Mouse (Mus musculus) stomach, embryonic 14.5 days (tissue): ENCODE data around the gene Fgf22. TPM values are rescaled to one million over a fixed set of nuclear protein-coding genes. Genes with fewer than 3 reads are reported as not detected.

Source experiments
- ATAC-seq: fragments of 200-750 bp; cut with Nextera tagmentation; 2 replicates; pipeline ENCODE4 v1.8.0; 2017; ENCODE audit warnings: low read depth, moderate TSS enrichment; ENCODE audit not compliant: insufficient number of reproducible peaks, insufficient read depth, low FRiP score
- H3K27ac ChIP-seq: fragments of 300-500 bp; sonication (generic); 2 replicates; pipeline ENCODE4 v1.5.1; 2014; ENCODE audit warnings: mild to moderate bottlenecking, low read length, moderate library complexity, mixed read lengths
- H3K27me3 ChIP-seq: fragments of 300-500 bp; sonication (generic); 2 replicates; pipeline ENCODE4 v1.6.1; 2014; ENCODE audit warnings: low read length, control low read depth, mixed read lengths; ENCODE audit not compliant: control insufficient read depth, insufficient read depth
- H3K36me3 ChIP-seq: fragments of 300-500 bp; sonication (generic); 2 replicates; pipeline ENCODE4 v1.6.1; 2014; ENCODE audit warnings: mild to moderate bottlenecking, control low read depth, low read length, moderate library complexity, mixed read lengths; ENCODE audit not compliant: control insufficient read depth, insufficient read depth
- H3K4me1 ChIP-seq: fragments of 300-500 bp; sonication (generic); 2 replicates; pipeline ENCODE4 v1.6.1; 2014; ENCODE audit warnings: low read length, control low read depth, mixed read lengths; ENCODE audit not compliant: control insufficient read depth, insufficient read depth
- H3K4me2 ChIP-seq: fragments of 300-500 bp; sonication (generic); replicated peaks from 2 replicates; pipeline ENCODE4 v1.6.1; 2014; ENCODE audit warnings: low read depth, low read length, control low read depth
- H3K4me3 ChIP-seq: fragments of 300-500 bp; sonication (generic); 2 replicates; pipeline ENCODE4 v1.5.1; 2014; ENCODE audit warnings: low read depth, low read length, control low read depth
- H3K9ac ChIP-seq: fragments of 300-500 bp; sonication (generic); replicated peaks from 2 replicates; pipeline ENCODE4 v1.6.1; 2014; ENCODE audit warnings: low read depth, mild to moderate bottlenecking, control low read depth, low read length, moderate library complexity, mixed read lengths
- H3K9me3 ChIP-seq: fragments of 300-500 bp; sonication (generic); 2 replicates; pipeline ENCODE4 v1.6.1; 2016; ENCODE audit warnings: low read depth, low read length, control low read depth; ENCODE audit not compliant: control insufficient read depth
- WGBS: fragments of 180-500 bp; shearing (Covaris S2); extraction: QIAGEN DNeasy Blood & Tissue Kit; methylation state at CpG from one replicate; pipeline ENCODE4 v1.1.7; 2014; 5-methylcytosine and 5-hydroxymethylcytosine counted together
- polyA plus RNA-seq: library from polyadenylated mRNA; unstranded; fragments of >200 nt; fragmentation: Nextera tagmentation; extraction: Ambion mirVana; gene quantifications from 2 replicates; pipeline ENCODE4 v1.2.1, GENCODE M21; 2014

The Fgf22 gene
- polyA plus RNA-seq, 1 experiment from 2014 or later, result 0.39 TPM

DNA sequence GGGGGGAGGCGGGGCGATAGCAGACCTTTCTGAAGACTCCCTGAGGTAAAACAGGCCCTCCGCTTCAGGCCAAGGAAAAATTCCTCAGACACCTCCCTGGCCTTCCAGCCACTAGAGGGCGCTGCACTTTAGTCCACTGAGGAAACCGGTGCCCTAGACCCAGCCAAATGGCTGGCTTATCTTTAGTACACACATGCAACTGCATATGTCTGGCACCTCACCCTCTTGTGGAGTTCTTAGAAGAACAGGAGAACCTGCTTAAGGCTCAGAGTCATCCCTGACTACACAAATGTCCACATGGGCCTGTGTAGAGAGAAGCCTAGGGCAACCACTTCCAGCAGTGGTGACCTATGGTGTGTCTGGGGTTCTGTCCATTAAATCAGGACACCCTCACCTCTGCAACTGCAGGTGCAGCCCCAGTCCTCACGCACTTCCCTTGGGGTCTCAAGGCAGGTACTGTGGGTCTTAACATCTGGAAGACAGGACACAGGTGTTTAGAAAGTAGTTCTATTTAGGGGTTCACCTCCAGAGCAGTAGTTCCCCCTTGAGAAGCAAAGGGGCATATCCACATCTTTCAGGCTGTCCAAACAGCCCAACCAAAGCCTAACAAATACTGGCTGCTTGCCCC lies 42.3 kb upstream of the Fgf22 start:
- peak; percentile 62 for ATAC-seq
- H3K27me3 ChIP-seq, result peaks cover 24% of the 10 kb centered on the region
- no peak overlapping the region for H3K4me2 ChIP-seq
- H3K9ac ChIP-seq, result no peak overlapping the region
- H3K36me3 ChIP-seq, result peaks cover 36% of the 10 kb centered on the region
- H3K4me1 ChIP-seq, result peaks cover 6% of the 10 kb centered on the region; the same call in 1 of the 2 replicates
- H3K27ac ChIP-seq, result no peak overlapping the region
- no peaks in the 10 kb centered on the region for H3K9me3 ChIP-seq
- H3K4me3 ChIP-seq, result no peak overlapping the region
- WGBS, result 14% methylated on average over 5 of the region's 6 CpGs

DNA sequence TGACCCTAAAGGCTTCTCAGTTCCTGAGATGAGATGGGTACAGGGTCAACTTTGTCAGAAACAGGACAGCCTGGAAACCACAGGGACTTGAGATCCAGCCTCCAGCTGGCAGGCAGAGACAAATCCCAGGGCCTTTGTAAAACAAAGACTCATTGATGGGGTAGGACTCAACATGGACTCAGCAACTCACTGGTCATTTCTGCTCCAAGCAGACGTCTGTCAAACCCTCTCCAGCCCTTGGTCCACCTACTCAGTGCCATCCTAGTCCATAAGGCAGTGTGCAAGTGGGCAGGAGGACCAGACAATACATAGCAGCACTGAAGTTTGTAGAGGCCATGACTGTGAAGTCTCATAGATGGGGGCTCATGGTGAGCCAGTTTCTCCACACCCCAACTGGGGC lies 41.7 kb upstream of the Fgf22 start:
- H3K9me3 ChIP-seq, result no peaks in the 10 kb centered on the region
- H3K27me3 ChIP-seq, result peaks cover 30% of the 10 kb centered on the region
- ATAC-seq, result no peak
- H3K27ac ChIP-seq, result no peak overlapping the region
- H3K36me3 ChIP-seq, result peaks cover 36% of the 10 kb centered on the region
- WGBS, result 37% methylated on average over 1 of the region's 1 CpGs
- peaks cover 6% of the 10 kb centered on the region; the same call in 1 of the 2 replicates for H3K4me1 ChIP-seq
- no peak overlapping the region for H3K9ac ChIP-seq
- no peak overlapping the region for H3K4me2 ChIP-seq
- H3K4me3 ChIP-seq, result no peak overlapping the region

DNA sequence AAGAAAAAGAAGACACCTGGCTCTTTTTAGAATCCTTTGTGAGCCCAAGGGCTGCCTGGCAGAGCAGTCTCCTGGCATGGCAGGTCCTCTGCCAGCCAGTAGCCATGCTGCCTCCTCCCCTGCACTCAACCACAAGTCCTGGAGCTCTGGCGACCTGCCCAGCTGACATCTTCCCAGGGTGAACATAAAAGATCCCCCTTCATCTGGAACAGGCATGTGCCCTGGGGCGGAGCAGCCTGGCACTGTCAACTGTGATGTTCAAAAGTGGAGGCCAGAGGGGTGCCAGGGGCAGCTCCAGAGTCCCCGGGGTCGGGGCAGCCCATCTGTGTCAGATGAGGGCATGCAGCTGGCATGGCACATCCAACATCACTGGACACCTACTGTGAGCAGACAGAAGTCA lies 39.9 kb upstream of the Fgf22 start:
- H3K4me2 ChIP-seq, result no peak overlapping the region
- ATAC-seq, result no peak
- peaks cover 35% of the 10 kb centered on the region for H3K27me3 ChIP-seq
- H3K27ac ChIP-seq, result no peak overlapping the region
- no peaks in the 10 kb centered on the region for H3K9me3 ChIP-seq
- no peak overlapping the region for H3K4me3 ChIP-seq
- peaks cover 20% of the 10 kb centered on the region for H3K36me3 ChIP-seq
- H3K4me1 ChIP-seq, result peaks cover 6% of the 10 kb centered on the region; the same call in 1 of the 2 replicates
- H3K9ac ChIP-seq, result no peak overlapping the region
- WGBS, result 69% methylated on average over 4 of the region's 4 CpGs

DNA sequence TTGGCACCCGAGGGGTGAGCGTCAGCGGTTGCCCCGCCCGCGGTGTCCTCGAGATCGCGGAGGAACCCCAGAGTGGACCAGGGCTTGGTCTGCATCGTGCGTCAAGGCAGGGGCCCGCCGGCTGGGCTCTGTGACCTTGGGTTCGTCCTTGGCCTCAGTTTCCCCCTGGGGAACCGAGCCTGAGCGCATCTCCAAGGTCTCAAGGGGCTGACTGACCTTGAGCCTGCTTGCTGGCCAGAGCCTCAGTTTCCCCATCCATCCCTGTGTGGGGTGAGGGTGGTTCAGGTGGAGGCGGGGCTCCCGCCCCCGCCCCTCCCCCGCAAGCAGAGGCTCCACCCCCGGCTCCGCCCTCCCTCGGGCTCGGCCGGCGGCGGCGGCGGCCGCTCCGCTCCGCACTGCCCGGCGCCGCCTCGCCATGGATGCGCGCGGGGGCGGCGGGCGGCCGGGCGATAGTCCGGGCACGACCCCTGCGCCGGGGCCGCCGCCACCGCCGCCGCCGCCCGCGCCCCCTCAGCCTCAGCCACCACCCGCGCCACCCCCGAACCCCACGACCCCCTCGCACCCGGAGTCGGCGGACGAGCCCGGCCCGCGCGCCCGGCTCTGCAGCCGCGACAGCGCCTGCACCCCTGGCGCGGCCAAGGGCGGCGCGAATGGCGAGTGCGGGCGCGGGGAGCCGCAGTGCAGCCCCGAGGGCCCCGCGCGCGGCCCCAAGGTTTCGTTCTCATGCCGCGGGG lies 38.5 kb upstream of the Fgf22 start, which contains the start of gene Hcn2:
Gene Hcn2, plus strand, starts transcription at position 381 of the 734 bp plus-strand sequence.
- no peaks in the 10 kb centered on the region for H3K9me3 ChIP-seq
- H3K4me3 ChIP-seq, result peak within 1 kb of the TSS; percentile 47
- H3K4me1 ChIP-seq, result peaks cover 6% of the 10 kb centered on the region; the same call in 1 of the 2 replicates
- H3K36me3 ChIP-seq, result peaks cover 8% of the 10 kb centered on the region; the same call in 1 of the 2 replicates
- peaks cover 35% of the 10 kb centered on the region for H3K27me3 ChIP-seq
- 2% methylated on average over 65 of the region's 91 CpGs for WGBS
- no peak for ATAC-seq
- H3K4me2 ChIP-seq, result peak within 1 kb of the TSS; percentile 95
- H3K27ac ChIP-seq, result no peak within 1 kb of the TSS
- 0 out of 2 replicates have a peak within 1 kb of the TSS, but pooled peaks have one; percentile 14 for H3K9ac ChIP-seq

DNA sequence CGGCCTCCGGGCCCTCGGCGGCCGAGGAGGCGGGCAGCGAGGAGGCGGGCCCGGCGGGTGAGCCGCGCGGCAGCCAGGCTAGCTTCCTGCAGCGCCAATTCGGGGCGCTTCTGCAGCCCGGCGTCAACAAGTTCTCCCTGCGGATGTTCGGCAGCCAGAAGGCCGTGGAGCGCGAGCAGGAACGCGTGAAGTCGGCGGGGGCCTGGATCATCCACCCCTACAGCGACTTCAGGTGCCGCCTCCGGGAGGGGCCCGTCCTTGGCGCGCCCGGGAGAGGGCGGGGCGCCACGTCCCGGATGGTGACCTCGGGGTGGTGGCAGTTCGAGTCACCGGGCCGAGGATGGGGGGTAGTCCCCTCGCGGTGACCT lies 37.9 kb upstream of the Fgf22 start:
- no peak for ATAC-seq
- Histone ChIP-seq H3K4me2 (peak overlapping the region; percentile 95), H3K9ac (0 out of 2 replicates have a peak overlapping the region, but pooled peaks have one; percentile 14), H3K36me3 (peaks cover 2% of the 10 kb centered on the region; the same call in 1 of the 2 replicates), H3K27ac (no peak overlapping the region), H3K4me3 (peak overlapping the region; percentile 47), H3K4me1 (peaks cover 6% of the 10 kb centered on the region; the same call in 1 of the 2 replicates), H3K9me3 (no peaks in the 10 kb centered on the region), H3K27me3 (peaks cover 35% of the 10 kb centered on the region)
- WGBS, result 1% methylated on average over 44 of the region's 44 CpGs

DNA sequence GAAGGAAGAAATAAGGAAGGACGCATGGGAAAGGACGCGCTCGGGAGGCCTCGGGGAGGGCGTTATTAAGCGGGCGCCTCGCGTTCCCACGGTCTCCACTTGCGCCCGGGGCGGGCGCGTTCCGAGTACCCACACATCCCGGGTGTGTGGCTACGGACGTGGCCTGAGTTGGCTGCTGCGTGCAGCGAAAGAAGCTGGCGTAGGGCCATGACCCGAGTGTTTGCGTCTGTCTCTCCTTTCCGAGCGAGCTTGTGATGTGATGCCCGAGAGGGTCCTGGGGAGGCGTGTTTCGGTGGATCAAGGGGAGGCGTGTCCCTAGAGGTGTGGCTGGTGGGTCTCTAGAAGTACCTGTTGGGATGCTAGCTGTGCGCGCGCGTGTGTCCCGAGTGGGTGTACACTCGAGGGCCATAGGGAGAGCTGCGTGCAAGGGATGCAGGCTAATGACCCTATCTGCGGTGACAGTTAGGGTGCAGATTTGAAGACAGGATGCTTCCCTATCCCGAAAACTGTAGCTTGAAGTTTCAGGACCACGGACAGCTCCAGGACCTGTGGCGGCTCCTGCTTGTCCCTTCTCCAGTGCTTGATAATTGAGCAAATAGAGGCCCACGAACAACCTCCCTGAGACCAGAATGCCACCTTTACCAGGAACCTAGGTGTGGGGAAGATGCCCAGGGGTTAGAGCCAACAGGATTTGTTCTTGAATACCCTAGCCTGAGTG lies 37.1 kb upstream of the Fgf22 start:
- peaks cover 35% of the 10 kb centered on the region for H3K27me3 ChIP-seq

DNA sequence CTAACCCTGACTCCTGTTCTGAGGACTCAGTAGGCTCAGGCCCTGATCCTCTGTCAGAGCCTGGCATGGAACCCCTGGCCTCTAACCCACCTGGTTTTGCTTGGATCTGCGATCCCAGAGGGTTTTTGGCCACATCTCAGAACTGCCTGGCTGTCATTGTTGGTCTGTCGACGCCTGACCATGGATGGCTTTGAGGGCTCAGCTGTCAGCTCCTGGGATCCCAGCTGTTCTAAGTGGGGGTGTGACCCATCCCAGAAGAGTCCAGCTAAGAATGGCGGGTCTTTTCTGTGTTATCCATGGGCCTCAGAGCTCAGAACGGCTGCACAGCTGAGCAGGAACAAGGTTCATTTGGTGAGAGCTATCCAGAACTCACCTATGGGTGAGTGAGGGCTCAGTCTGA lies 33.8 kb upstream of the Fgf22 start:
- WGBS, result 59% methylated on average over 5 of the region's 5 CpGs
- H3K27ac ChIP-seq, result no peak overlapping the region
- H3K4me1 ChIP-seq, result peaks cover 6% of the 10 kb centered on the region; the same call in 1 of the 2 replicates
- H3K36me3 ChIP-seq, result no peaks in the 10 kb centered on the region
- H3K9ac ChIP-seq, result no peak overlapping the region
- H3K4me3 ChIP-seq, result no peak overlapping the region
- H3K9me3 ChIP-seq, result no peaks in the 10 kb centered on the region
- H3K27me3 ChIP-seq, result peaks cover 25% of the 10 kb centered on the region
- H3K4me2 ChIP-seq, result no peak overlapping the region
- no peak for ATAC-seq

More for the DNA sequence above, 37.1 kb upstream of the Fgf22 start:
- H3K9me3 ChIP-seq, result no peaks in the 10 kb centered on the region
- H3K4me3 ChIP-seq, result peak overlapping the region; percentile 47; the same call in 1 of the 2 replicates
- ATAC-seq, result no peak
- peaks cover 6% of the 10 kb centered on the region; the same call in 1 of the 2 replicates for H3K4me1 ChIP-seq
- no peak overlapping the region for H3K27ac ChIP-seq
- WGBS, result 5% methylated on average over 43 of the region's 43 CpGs
- no peaks in the 10 kb centered on the region for H3K36me3 ChIP-seq
- no peak overlapping the region for H3K9ac ChIP-seq
- peak overlapping the region; percentile 95 for H3K4me2 ChIP-seq

DNA sequence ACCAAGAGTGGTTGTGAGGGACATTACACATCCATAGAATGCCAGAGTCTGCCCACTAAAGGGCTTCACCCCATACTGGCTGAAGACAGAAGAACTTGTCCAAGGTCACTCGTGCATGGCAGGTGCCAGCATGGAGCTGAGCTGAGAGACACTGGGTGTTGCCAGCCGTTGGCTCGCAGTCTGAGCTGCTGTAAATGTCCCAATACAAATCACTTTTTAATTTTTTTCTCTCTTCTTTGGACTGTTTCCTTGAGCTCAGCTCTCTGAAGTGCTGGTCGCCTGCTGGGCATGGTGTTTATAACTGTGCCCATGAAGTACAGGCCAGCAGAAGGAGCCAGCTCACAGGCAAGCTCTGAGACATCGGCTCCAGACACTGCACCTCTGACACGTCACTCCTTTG lies 31.8 kb upstream of the Fgf22 start:
- no peaks in the 10 kb centered on the region for H3K36me3 ChIP-seq
- ATAC-seq, result no peak
- H3K9ac ChIP-seq, result no peak overlapping the region
- H3K4me2 ChIP-seq, result no peak overlapping the region
- H3K27ac ChIP-seq, result no peak overlapping the region
- H3K9me3 ChIP-seq, result no peaks in the 10 kb centered on the region
- H3K4me1 ChIP-seq, result no peaks in the 10 kb centered on the region
- H3K4me3 ChIP-seq, result no peak overlapping the region
- H3K27me3 ChIP-seq, result peaks cover 7% of the 10 kb centered on the region; the same call in 1 of the 2 replicates
- WGBS, result 75% methylated on average over 6 of the region's 6 CpGs
